ENCODE assay signal across 23 mouse cellular contexts in the genomic region with DNA sequence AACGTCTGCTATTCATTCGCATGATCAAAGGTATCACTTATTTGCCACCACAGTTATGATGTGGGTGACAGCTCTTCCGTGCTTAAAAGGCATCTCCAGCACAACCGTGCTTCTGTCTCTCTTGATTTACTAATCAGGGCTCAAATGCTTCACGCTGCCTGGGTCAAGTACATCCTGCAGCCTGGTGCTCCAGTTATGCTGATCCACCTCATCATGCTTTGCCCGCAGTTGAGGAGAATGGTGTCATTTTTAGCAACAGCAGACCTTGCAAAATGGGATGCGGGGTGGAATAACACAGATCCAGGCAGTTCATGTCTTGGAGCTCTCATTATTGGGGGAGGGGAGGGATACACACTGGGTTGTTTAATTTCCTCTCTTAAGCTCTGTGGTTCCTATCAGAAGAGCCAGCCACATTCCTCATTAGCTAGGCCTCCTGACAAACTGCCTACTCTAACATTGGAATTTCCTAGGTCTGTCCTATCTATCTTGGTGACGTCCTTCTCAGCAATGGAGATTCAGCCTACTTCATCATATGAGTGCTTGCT.
DNase-seq lines count a peak whose midpoint lies in the region; ATAC-seq lines count a peak whose summit lies in the region.
"Had no signal": no experiment of that assay in that cellular context is flagged by ENCODE, and none has a peak within 500 bp of the region (broad histone marks: within the 10 kb centered on the region; RNA-seq: fewer than 3 reads in every experiment).

No protein-coding gene starts in this region.

- H3K36me3 ChIP-seq in heart, embryonic 13.5 days: no peaks in the 10 kb centered on the region
- no peaks in the 10 kb centered on the region for H3K36me3 ChIP-seq in midbrain, embryonic 15.5 days (replicated peaks)
- H3K36me3 ChIP-seq: hindbrain, embryonic 12.5 days; limb, embryonic 10.5 days; liver, embryonic 15.5 days; lung, embryonic 15.5 days; midbrain, embryonic 13.5 days; neural tube, embryonic 13.5 days had no signal

- 41% methylated on average over 8 of the region's 8 CpGs for WGBS in heart, embryonic 13.5 days
- WGBS in midbrain, embryonic 15.5 days: 74% methylated on average over 8 of the region's 8 CpGs

- DNase-seq in heart, adult 8-10 months (ENCODE audit: low spot score): no peak
- peak; percentile 16 for DNase-seq in cerebellum, adult 8-10 months
- DNase-seq in cerebellum, postnatal 36 days: peak; percentile 9 to 21
- DNase-seq in c-Kit-positive CD71-positive TER-119-positive erythroid progenitor cells, embryonic 14.5 days (ENCODE audit: low spot score): no peak
- no peak for DNase-seq in thymus, postnatal 14 days
- DNase-seq: adrenal gland, adult 8-10 months; gastrocnemius, postnatal 10 days; kidney, adult 2 months; liver; lung, postnatal 36 days had no signal

- H3K27me3 ChIP-seq in heart, embryonic 13.5 days (replicated peaks): no peaks in the 10 kb centered on the region
- H3K27me3 ChIP-seq in midbrain, embryonic 15.5 days (replicated peaks): no peaks in the 10 kb centered on the region
- H3K27me3 ChIP-seq: hindbrain, embryonic 12.5 days; liver, embryonic 15.5 days; lung, embryonic 15.5 days; megakaryocyte, embryonic 14.5 days; midbrain, embryonic 13.5 days; neural tube, embryonic 13.5 days had no signal

- 0 out of 2 replicates have a peak overlapping the region, but pooled peaks have one; percentile 2 for H3K4me2 ChIP-seq in heart, embryonic 13.5 days
- no peak overlapping the region for H3K4me2 ChIP-seq in midbrain, embryonic 15.5 days
- H3K4me2 ChIP-seq: hindbrain, embryonic 12.5 days; liver, embryonic 15.5 days; lung, embryonic 15.5 days; midbrain, embryonic 13.5 days; neural tube, embryonic 13.5 days had no signal

- peaks cover 24% of the 10 kb centered on the region for H3K4me1 ChIP-seq in heart, embryonic 13.5 days
- no peaks in the 10 kb centered on the region for H3K4me1 ChIP-seq in midbrain, embryonic 15.5 days
- H3K4me1 ChIP-seq: hindbrain, embryonic 12.5 days; limb, embryonic 10.5 days; liver, embryonic 15.5 days; lung, embryonic 15.5 days; megakaryocyte, embryonic 14.5 days; midbrain, embryonic 13.5 days; neural tube, embryonic 13.5 days had no signal

- no peak overlapping the region for H3K27ac ChIP-seq in heart, embryonic 13.5 days (replicated peaks)
- H3K27ac ChIP-seq in midbrain, embryonic 15.5 days: no peak overlapping the region
- H3K27ac ChIP-seq: hindbrain, embryonic 12.5 days; kidney, postnatal 0 days; limb, embryonic 10.5 days; liver, embryonic 15.5 days; lung, embryonic 15.5 days; midbrain, embryonic 13.5 days; neural tube, embryonic 13.5 days had no signal

- no peak; the same call in 1 of the 2 replicates for ATAC-seq in heart, embryonic 13.5 days (ENCODE audit: extremely low read depth, insufficient number of reproducible peaks, low FRiP score, low TSS enrichment)
- ATAC-seq in midbrain, embryonic 15.5 days (replicated peaks): no peak
- ATAC-seq: activated CD4-positive, CD25-positive, alpha-beta regulatory T cell, adult 4 months; forebrain, embryonic 14.5 days; midbrain, embryonic 13.5 days had no signal

- no peaks in the 10 kb centered on the region for H3K9me3 ChIP-seq in heart, embryonic 13.5 days
- no peaks in the 10 kb centered on the region for H3K9me3 ChIP-seq in midbrain, embryonic 15.5 days
- H3K9me3 ChIP-seq: hindbrain, embryonic 12.5 days; limb, embryonic 10.5 days; liver, embryonic 15.5 days; lung, embryonic 15.5 days; midbrain, embryonic 13.5 days had no signal

- no peak overlapping the region for H3K4me3 ChIP-seq in heart, embryonic 13.5 days
- no peak overlapping the region for H3K4me3 ChIP-seq in midbrain, embryonic 15.5 days
- H3K4me3 ChIP-seq: hindbrain, embryonic 12.5 days; limb, embryonic 10.5 days; liver, embryonic 15.5 days; lung, embryonic 15.5 days; megakaryocyte, embryonic 14.5 days; midbrain, embryonic 13.5 days; myocyte; neural tube, embryonic 13.5 days had no signal

- no peak overlapping the region for H3K9ac ChIP-seq in heart, embryonic 13.5 days
- H3K9ac ChIP-seq in midbrain, embryonic 15.5 days: no peak overlapping the region
- H3K9ac ChIP-seq: hindbrain, embryonic 12.5 days; liver, embryonic 15.5 days; lung, embryonic 15.5 days; midbrain, embryonic 13.5 days; neural tube, embryonic 13.5 days had no signal

Comparison
In these comparisons a context has a peak if more than half of its experiments do, and no peak if none do; other contexts are left out.
1. DNase-seq: peak in cerebellum, adult 8-10 months (single experiment) and cerebellum, postnatal 36 days (2 of 2); none in heart, adult 8-10 months (single experiment), c-Kit-positive CD71-positive TER-119-positive erythroid progenitor cells, embryonic 14.5 days (single experiment) and thymus, postnatal 14 days (single experiment).